Mouse (Mus musculus) limb, embryonic 14.5 days (tissue): ENCODE data around the gene Lrpprc. TPM values are rescaled to one million over a fixed set of nuclear protein-coding genes. Genes with fewer than 3 reads are reported as not detected.

ENCODE experiments used
- ATAC-seq: fragments of 200-750 bp; cut with Nextera tagmentation; 2 replicates; pipeline ENCODE4 v1.8.0; 2017; ENCODE audit warnings: low read depth, moderate number of reproducible peaks, moderate TSS enrichment; ENCODE audit not compliant: low FRiP score
- DNase-seq: peaks from one replicate; pipeline ENCODE4 v3.0.0-alpha.2; 2015; ENCODE audit warnings: low spot score
- H3K27ac ChIP-seq: fragments of 300-500 bp; sonication (generic); replicated peaks from 2 replicates; pipeline ENCODE4 v1.5.1; 2014; ENCODE audit warnings: low read depth, mild to moderate bottlenecking, low read length, moderate library complexity, mixed read lengths
- H3K27me3 ChIP-seq: fragments of 300-500 bp; sonication (generic); 2 replicates; pipeline ENCODE4 v1.6.1; 2014; ENCODE audit warnings: low read length, mixed read lengths; ENCODE audit not compliant: control insufficient read depth, insufficient read depth
- H3K36me3 ChIP-seq: fragments of 300-500 bp; sonication (generic); 2 replicates; pipeline ENCODE4 v1.6.1; 2014; ENCODE audit warnings: mild to moderate bottlenecking, low read length, moderate library complexity, mixed read lengths; ENCODE audit not compliant: control insufficient read depth, insufficient read depth
- H3K4me1 ChIP-seq: fragments of 300-500 bp; sonication (generic); 2 replicates; pipeline ENCODE4 v1.6.1; 2014; ENCODE audit warnings: antibody characterized with exemption, low read length, mixed read lengths; ENCODE audit not compliant: control insufficient read depth, insufficient read depth
- H3K4me2 ChIP-seq: fragments of 300-500 bp; sonication (generic); replicated peaks from 2 replicates; pipeline ENCODE4 v1.6.1; 2014; ENCODE audit warnings: low read depth, mild to moderate bottlenecking, low read length, moderate library complexity; ENCODE audit not compliant: severe bottlenecking
- H3K4me3 ChIP-seq: fragments of 300-500 bp; sonication (generic); replicated peaks from 2 replicates; pipeline ENCODE4 v1.5.1; 2014; ENCODE audit warnings: low read length
- H3K9ac ChIP-seq: fragments of 300-500 bp; sonication (generic); 2 replicates; pipeline ENCODE4 v1.6.1; 2014; ENCODE audit warnings: mild to moderate bottlenecking, low read depth, low read length, moderate library complexity; ENCODE audit not compliant: severe bottlenecking
- H3K9me3 ChIP-seq: fragments of 300-500 bp; sonication (generic); 2 replicates; pipeline ENCODE4 v1.6.1; 2016; ENCODE audit warnings: low read length; ENCODE audit not compliant: control insufficient read depth
- POLR2A ChIP-seq: fragments of 200-500 bp; IDR thresholded peaks from 2 replicates; pipeline ENCODE4 v1.8.0; 2012; ENCODE audit warnings: inconsistent platforms, mild to moderate bottlenecking, moderate library complexity, borderline replicate concordance; ENCODE audit not compliant: insufficient read depth, insufficient read length; ENCODE audit errors: extremely low read depth
- WGBS: fragments of 180-500 bp; shearing (Covaris S2); extraction: QIAGEN DNeasy Blood & Tissue Kit; methylation state at CpG from one replicate; pipeline ENCODE4 v1.1.7; 2014; 5-methylcytosine and 5-hydroxymethylcytosine counted together
- polyA plus RNA-seq, 2 experiments: library from polyadenylated mRNA; depleted of rRNA in 1 of 2; stranded (reverse) in 1 of 2; unstranded in 1 of 2; fragments of >200 nt; fragmentation: Nextera tagmentation in 1 of 2; extraction: Ambion mirVana in 1 of 2; gene quantifications; 2 replicates each; pipeline versions ENCODE4 v1.2.1 to v1.2.3; 2012 to 2014

Gene Lrpprc
- polyA plus RNA-seq, 2 experiments, result 22.3 to 35.5 TPM

- Histone ChIP-seq H3K4me3 (no peak overlapping the region), H3K9ac (no peak overlapping the region), H3K9me3 (no peaks in the 10 kb centered on the region), H3K4me2 (no peak overlapping the region), H3K36me3 (peaks cover 21% of the 10 kb centered on the region), H3K27me3 (no peaks in the 10 kb centered on the region), H3K27ac (no peak overlapping the region), H3K4me1 (no peaks in the 10 kb centered on the region)
- DNase-seq (no peak), ATAC-seq (no peak)
- TF ChIP-seq POLR2A, result no peak
- WGBS, result 89% methylated on average over 8 of the region's 8 CpGs
Measured at GRCm38 (mm10) chr17:84732612-84733011, 58.0 kb downstream of the Lrpprc start.

- Histone ChIP-seq H3K9me3 (no peaks in the 10 kb centered on the region), H3K9ac (no peak overlapping the region), H3K36me3 (peaks cover 26% of the 10 kb centered on the region), H3K27ac (no peak overlapping the region), H3K4me3 (no peak overlapping the region), H3K4me1 (no peaks in the 10 kb centered on the region), H3K4me2 (no peak overlapping the region), H3K27me3 (no peaks in the 10 kb centered on the region)
- DNase-seq (no peak), ATAC-seq (no peak)
- no peak for TF ChIP-seq POLR2A
- WGBS, result 87% methylated on average over 12 of the region's 12 CpGs
Measured at GRCm38 (mm10) chr17:84731361-84731760, 59.2 kb downstream of the Lrpprc start.

- H3K4me1 ChIP-seq, result no peaks in the 10 kb centered on the region
- no peak overlapping the region for H3K4me3 ChIP-seq
- H3K9ac ChIP-seq, result no peak overlapping the region
- H3K4me2 ChIP-seq, result no peak overlapping the region
- DNase-seq (no peak), ATAC-seq (no peak)
- H3K36me3 ChIP-seq, result peaks cover 43% of the 10 kb centered on the region
- TF ChIP-seq POLR2A, result no peak
- WGBS, result 91% methylated on average over 5 of the region's 5 CpGs
- H3K27ac ChIP-seq, result no peak overlapping the region
- no peaks in the 10 kb centered on the region for H3K27me3 ChIP-seq
- no peaks in the 10 kb centered on the region for H3K9me3 ChIP-seq
Measured at GRCm38 (mm10) chr17:84729140-84729539, 61.4 kb downstream of the Lrpprc start.

GRCm38 (mm10) chr17:84728201-84728911, 62.2 kb downstream of the Lrpprc start:
- WGBS, result 57% methylated on average over 1 of the region's 1 CpGs
- Histone ChIP-seq H3K27me3 (no peaks in the 10 kb centered on the region), H3K27ac (no peak overlapping the region), H3K9me3 (no peaks in the 10 kb centered on the region), H3K4me3 (no peak overlapping the region), H3K9ac (no peak overlapping the region), H3K4me2 (no peak overlapping the region), H3K36me3 (peaks cover 48% of the 10 kb centered on the region), H3K4me1 (no peaks in the 10 kb centered on the region)
- no peak for DNase-seq
- ATAC-seq, result no peak
- TF ChIP-seq POLR2A, result no peak

GRCm38 (mm10) chr17:84725163-84725562, 65.4 kb downstream of the Lrpprc start:
- H3K36me3 ChIP-seq, result peaks cover 42% of the 10 kb centered on the region
- TF ChIP-seq POLR2A, result no peak
- no peaks in the 10 kb centered on the region for H3K27me3 ChIP-seq
- WGBS, result 92% methylated on average over 3 of the region's 3 CpGs
- no peak overlapping the region for H3K4me2 ChIP-seq
- ATAC-seq (no peak), DNase-seq (no peak)
- H3K27ac ChIP-seq, result no peak overlapping the region
- H3K4me1 ChIP-seq, result no peaks in the 10 kb centered on the region
- H3K9me3 ChIP-seq, result no peaks in the 10 kb centered on the region
- no peak overlapping the region for H3K4me3 ChIP-seq
- H3K9ac ChIP-seq, result no peak overlapping the region

- Histone ChIP-seq H3K36me3 (peaks cover 36% of the 10 kb centered on the region), H3K9me3 (no peaks in the 10 kb centered on the region), H3K9ac (no peak overlapping the region), H3K4me2 (no peak overlapping the region), H3K4me1 (no peaks in the 10 kb centered on the region), H3K27me3 (no peaks in the 10 kb centered on the region), H3K27ac (no peak overlapping the region), H3K4me3 (no peak overlapping the region)
- WGBS, result 91% methylated on average over 9 of the region's 9 CpGs
- no peak for DNase-seq
- TF ChIP-seq POLR2A, result no peak
- ATAC-seq, result no peak
Measured at GRCm38 (mm10) chr17:84724028-84724427, 66.6 kb downstream of the Lrpprc start.
